ENCODE assay signal across 9 mouse cellular contexts in the genomic region with DNA sequence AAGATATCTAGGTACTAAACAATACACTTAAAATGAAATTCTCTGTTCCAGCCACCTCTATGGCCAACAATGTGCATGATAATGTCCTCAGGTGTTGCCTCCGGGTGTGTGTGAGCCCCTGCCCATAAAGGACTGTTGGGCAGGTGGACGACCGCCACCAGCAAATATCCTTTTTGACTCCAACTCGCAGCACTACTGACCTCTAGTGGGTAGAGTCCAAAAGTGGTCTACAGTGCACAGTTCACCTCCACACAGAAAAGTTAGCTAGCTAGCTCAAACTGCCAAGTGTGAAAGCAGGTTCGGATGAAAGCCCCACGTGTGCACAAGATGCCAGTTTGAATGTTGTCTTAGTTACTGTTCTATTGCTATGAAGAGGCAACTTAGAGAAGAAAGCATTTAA. TPM values are rescaled to one million over a fixed set of nuclear protein-coding genes. Genes with fewer than 3 reads are reported as not detected.
DNase-seq lines count a peak whose midpoint lies in the region; ATAC-seq and TF ChIP-seq lines count a peak whose summit lies in the region.
"Had no signal": no experiment of that assay in that cellular context is flagged by ENCODE, and none has a peak within 500 bp of the region (broad histone marks: within the 10 kb centered on the region; RNA-seq: fewer than 3 reads in every experiment).

No protein-coding gene starts in this region.

- peak; percentile 6; the same call in 1 of the 2 replicates for TF ChIP-seq CTCF in spleen, adult 2 months (IDR thresholded peaks at IDR 0.05; ENCODE audit: extremely low read depth, insufficient read depth, insufficient read length, insufficient replicate concordance)
- peak; percentile 88 for TF ChIP-seq CTCF in midbrain, postnatal 0 days (IDR thresholded peaks at IDR 0.05)

- no peaks in the 10 kb centered on the region for H3K36me3 ChIP-seq in forebrain, embryonic 11.5 days (ENCODE audit: control insufficient read depth, insufficient read depth, low read length)
- H3K36me3 ChIP-seq in forebrain, embryonic 10.5 days (replicated peaks), result no peaks in the 10 kb centered on the region
- H3K36me3 ChIP-seq in spleen, adult 2 months (ENCODE audit: control insufficient read depth, insufficient read depth, low read length), result no peaks in the 10 kb centered on the region
- no peaks in the 10 kb centered on the region for H3K36me3 ChIP-seq in hindbrain, embryonic 13.5 days
- no peaks in the 10 kb centered on the region for H3K36me3 ChIP-seq in midbrain, postnatal 0 days (ENCODE audit: insufficient read depth, low read length)

- no peak for TF ChIP-seq POLR2A in spleen, adult 2 months (IDR thresholded peaks at IDR 0.05; ENCODE audit: low read depth, low read length)

- no peaks in the 10 kb centered on the region for H3K9me3 ChIP-seq in forebrain, embryonic 11.5 days (ENCODE audit: control insufficient read depth, low read length)
- H3K9me3 ChIP-seq in forebrain, embryonic 10.5 days, result no peaks in the 10 kb centered on the region
- H3K9me3 ChIP-seq in hindbrain, embryonic 13.5 days, result no peaks in the 10 kb centered on the region
- no peaks in the 10 kb centered on the region for H3K9me3 ChIP-seq in midbrain, postnatal 0 days (ENCODE audit: low read length)
- H3K9me3 ChIP-seq: megakaryocyte, embryonic 14.5 days had no signal

- H3K9ac ChIP-seq in forebrain, embryonic 11.5 days (ENCODE audit: low read length), result no peak overlapping the region
- no peak overlapping the region for H3K9ac ChIP-seq in hindbrain, embryonic 13.5 days
- no peak overlapping the region for H3K9ac ChIP-seq in midbrain, postnatal 0 days (replicated peaks; ENCODE audit: low read length, poor library complexity, severe bottlenecking)

- H3K4me3 ChIP-seq in forebrain, embryonic 11.5 days (ENCODE audit: low read depth, low read length), result no peak overlapping the region
- no peak overlapping the region for H3K4me3 ChIP-seq in forebrain, embryonic 10.5 days
- H3K4me3 ChIP-seq in spleen, adult 2 months (ENCODE audit: extremely low read depth, insufficient read depth, insufficient read length), result no peak overlapping the region
- H3K4me3 ChIP-seq in hindbrain, embryonic 13.5 days, result no peak overlapping the region
- H3K4me3 ChIP-seq in midbrain, postnatal 0 days (ENCODE audit: low read depth, low read length), result no peak overlapping the region
- H3K4me3 ChIP-seq: megakaryocyte, embryonic 14.5 days had no signal

- DNase-seq in forebrain, embryonic 11.5 days (ENCODE audit: low spot score), result peak; percentile 61
- no peak for DNase-seq in forebrain, embryonic 10.5 days (ENCODE audit: extremely low spot score, low spot score)
- no peak for DNase-seq in spleen, adult 2 months (ENCODE audit: low read depth in 1 of 2, low spot score in 2 of 2)
- DNase-seq in spleen, postnatal 10 days (ENCODE audit: low spot score in 2 of 2), result no peak
- peak; percentile 76 for DNase-seq in midbrain, postnatal 0 days (ENCODE audit: low spot score)
- DNase-seq in urinary bladder, adult 2 months (ENCODE audit: low spot score), result no peak
- DNase-seq in spleen, postnatal 36 days (ENCODE audit: low spot score in 2 of 2), result no peak

- no peak; the same call in 1 of the 2 replicates for ATAC-seq in forebrain, embryonic 11.5 days (replicated peaks; ENCODE audit: low FRiP score)
- 0 out of 2 replicates have a peak, but pooled peaks have one; percentile 19 for ATAC-seq in hindbrain, embryonic 13.5 days (ENCODE audit: low FRiP score)
- peak; percentile 18; the same call in 1 of the 2 replicates for ATAC-seq in midbrain, postnatal 0 days (ENCODE audit: low FRiP score)

- H3K4me2 ChIP-seq in forebrain, embryonic 11.5 days (ENCODE audit: low read depth, low read length, severe bottlenecking), result no peak overlapping the region
- H3K4me2 ChIP-seq in hindbrain, embryonic 13.5 days, result no peak overlapping the region
- H3K4me2 ChIP-seq in midbrain, postnatal 0 days (ENCODE audit: low read depth, low read length, poor library complexity, severe bottlenecking), result no peak overlapping the region

- H3K4me1 ChIP-seq in forebrain, embryonic 11.5 days (replicated peaks; ENCODE audit: control insufficient read depth, insufficient read depth, low read length), result peaks cover 9% of the 10 kb centered on the region; the same call in 1 of the 2 replicates
- H3K4me1 ChIP-seq in forebrain, embryonic 10.5 days, result peaks cover 43% of the 10 kb centered on the region
- H3K4me1 ChIP-seq in spleen, adult 2 months (ENCODE audit: control insufficient read depth, insufficient read depth, insufficient read length), result no peaks in the 10 kb centered on the region
- H3K4me1 ChIP-seq in hindbrain, embryonic 13.5 days (replicated peaks), result peaks cover 37% of the 10 kb centered on the region
- H3K4me1 ChIP-seq in midbrain, postnatal 0 days (ENCODE audit: insufficient read depth, low read length), result peaks cover 18% of the 10 kb centered on the region

- peaks cover 31% of the 10 kb centered on the region for H3K27me3 ChIP-seq in forebrain, embryonic 11.5 days (ENCODE audit: control insufficient read depth, insufficient read depth, low read length)
- peaks cover 95% of the 10 kb centered on the region for H3K27me3 ChIP-seq in forebrain, embryonic 10.5 days (ENCODE audit: poor library complexity, severe bottlenecking)
- no peaks in the 10 kb centered on the region; the same call in 1 of the 2 replicates for H3K27me3 ChIP-seq in spleen, adult 2 months (ENCODE audit: control insufficient read depth, insufficient read depth, low read length)
- H3K27me3 ChIP-seq in hindbrain, embryonic 13.5 days, result peaks cover 80% of the 10 kb centered on the region
- peaks cover 13% of the 10 kb centered on the region for H3K27me3 ChIP-seq in midbrain, postnatal 0 days (ENCODE audit: insufficient read depth, low read length)

- WGBS in forebrain, embryonic 11.5 days, result 19% methylated on average over 6 of the region's 6 CpGs
- WGBS in forebrain, embryonic 10.5 days, result 18% methylated on average over 6 of the region's 6 CpGs
- WGBS in spleen, adult 2 months, result 10% methylated on average over 6 of the region's 6 CpGs
- 23% methylated on average over 6 of the region's 6 CpGs for WGBS in hindbrain, embryonic 13.5 days
- 18% methylated on average over 6 of the region's 6 CpGs for WGBS in midbrain, postnatal 0 days

- no peak overlapping the region for H3K27ac ChIP-seq in forebrain, embryonic 11.5 days (ENCODE audit: low read depth, low read length)
- H3K27ac ChIP-seq in forebrain, embryonic 10.5 days, result no peak overlapping the region
- no peak overlapping the region for H3K27ac ChIP-seq in spleen, adult 2 months (ENCODE audit: insufficient read depth, low read length)
- H3K27ac ChIP-seq in hindbrain, embryonic 13.5 days, result no peak overlapping the region
- no peak overlapping the region for H3K27ac ChIP-seq in midbrain, postnatal 0 days (ENCODE audit: low read depth, low read length)

RNA-seq across cellular contexts. Expression of gene Nsun2, which starts 48.2 kb away (rescaled TPM):
- 133 and 135 TPM in 2 replicates for polyA plus RNA-seq in forebrain, embryonic 11.5 days (2014; fragmentation: Nextera tagmentation; extraction: Ambion mirVana)
- 171 and 175 TPM in 2 replicates for polyA plus RNA-seq in forebrain, embryonic 10.5 days (2016; fragmentation: Nextera tagmentation; extraction: Ambion mirVana)
- polyA plus RNA-seq in spleen, adult 2 months (2012; rRNA removed), result 38.5 and 43.2 TPM in 2 replicates
- 75.2 and 77.6 TPM in 2 replicates for polyA plus RNA-seq in hindbrain, embryonic 13.5 days (2015; fragmentation: Nextera tagmentation; extraction: Ambion mirVana)
- 51.1 and 60.3 TPM in 2 replicates for total RNA-seq in midbrain, postnatal 0 days (2014; rRNA removed)
- 56.7 and 60.2 TPM in 2 replicates for polyA plus RNA-seq in midbrain, postnatal 0 days (2015; fragmentation: Nextera tagmentation; extraction: Ambion mirVana)
- polyA plus RNA-seq in urinary bladder, adult 2 months (2012; rRNA removed), result 59.3 and 67.8 TPM in 2 replicates

RNA-seq across cellular contexts. Expression of gene Tent4a, which starts 49.1 kb away (rescaled TPM):
- 8.7 and 9.6 TPM in 2 replicates for polyA plus RNA-seq in forebrain, embryonic 11.5 days (2014; fragmentation: Nextera tagmentation; extraction: Ambion mirVana)
- polyA plus RNA-seq in forebrain, embryonic 10.5 days (2016; fragmentation: Nextera tagmentation; extraction: Ambion mirVana), result 4.1 and 4.9 TPM in 2 replicates
- polyA plus RNA-seq in spleen, adult 2 months (2012; rRNA removed), result 7.8 and 9.9 TPM in 2 replicates
- polyA plus RNA-seq in hindbrain, embryonic 13.5 days (2015; fragmentation: Nextera tagmentation; extraction: Ambion mirVana), result 6.2 and 6.6 TPM in 2 replicates
- total RNA-seq in midbrain, postnatal 0 days (2014; rRNA removed), result 26.1 TPM in 2 replicates
- polyA plus RNA-seq in midbrain, postnatal 0 days (2015; fragmentation: Nextera tagmentation; extraction: Ambion mirVana), result 4.5 and 5.2 TPM in 2 replicates
- 13.9 and 15.5 TPM in 2 replicates for polyA plus RNA-seq in urinary bladder, adult 2 months (2012; rRNA removed)

Comparison
In these comparisons a context has a peak if more than half of its experiments do, and no peak if none do; other contexts are left out.
1. DNase-seq: peak in forebrain, embryonic 11.5 days (single experiment) and midbrain, postnatal 0 days (single experiment); none in forebrain, embryonic 10.5 days (single experiment), spleen, adult 2 months (0 of 2), spleen, postnatal 10 days (0 of 2), urinary bladder, adult 2 months (single experiment) and spleen, postnatal 36 days (0 of 2).